Mouse (Mus musculus): ENCODE measurements at regions not wholly inside any gene's neighbourhood (a gene's known extent, or its start where the extent isn't known, plus 50 kb on each side); places are given as distances from the start of the nearest gene placed in this dataset.

DNA sequence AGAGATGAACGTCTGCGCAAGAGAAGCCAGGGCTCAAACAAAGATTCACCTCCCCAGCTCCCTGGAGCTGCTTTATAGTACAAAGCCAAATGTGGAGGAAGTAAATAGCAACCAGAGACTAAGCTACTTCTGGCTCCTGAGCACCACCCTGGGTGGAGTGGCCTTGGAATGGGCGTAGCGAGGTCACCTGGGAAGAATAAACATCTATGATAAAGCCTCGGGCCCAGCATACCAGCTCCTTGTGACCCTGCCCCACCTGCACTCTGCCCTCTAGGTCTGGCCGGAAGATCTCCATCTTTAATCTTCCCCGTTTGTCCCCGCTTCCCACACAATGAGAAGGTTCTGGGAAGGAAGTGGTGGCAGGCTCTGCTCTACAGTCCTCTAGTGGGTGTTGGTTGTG lies 61.0 kb upstream of the Ptpn3 start:
- no peak for DNase-seq (ENCODE audit: low spot score)

DNA sequence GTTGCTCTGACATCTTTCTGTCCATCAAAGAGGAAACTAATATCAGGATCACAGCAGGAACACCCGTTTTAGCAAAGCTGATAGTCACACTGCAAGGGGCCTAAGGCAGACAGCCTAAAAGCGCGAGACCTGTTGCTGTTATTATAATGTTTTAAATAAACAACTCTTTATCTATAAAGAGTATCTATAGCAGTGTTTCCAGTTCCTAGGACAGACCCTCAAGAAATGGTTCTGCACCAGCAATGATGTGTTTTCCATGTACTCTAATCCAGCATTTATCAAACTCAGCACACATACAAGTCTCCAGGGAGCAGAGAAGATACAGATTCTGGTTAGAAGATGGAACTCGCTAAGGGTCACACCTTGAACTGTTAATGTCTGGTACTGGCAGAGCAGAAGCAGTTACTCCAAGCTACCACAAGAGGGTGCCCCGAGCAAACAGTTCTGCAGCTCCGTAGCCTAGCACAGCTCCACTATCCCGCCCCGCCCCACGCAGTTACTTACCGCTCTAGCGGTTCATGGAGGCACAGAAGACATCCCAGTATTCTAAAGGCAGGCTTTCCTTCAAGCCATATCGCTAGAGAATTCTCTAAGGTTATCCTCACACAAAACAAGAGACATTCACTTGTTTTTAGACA lies 64.2 kb upstream of the Palm2 start:
- peak; percentile 64 for DNase-seq (ENCODE audit: low spot score)

DNA sequence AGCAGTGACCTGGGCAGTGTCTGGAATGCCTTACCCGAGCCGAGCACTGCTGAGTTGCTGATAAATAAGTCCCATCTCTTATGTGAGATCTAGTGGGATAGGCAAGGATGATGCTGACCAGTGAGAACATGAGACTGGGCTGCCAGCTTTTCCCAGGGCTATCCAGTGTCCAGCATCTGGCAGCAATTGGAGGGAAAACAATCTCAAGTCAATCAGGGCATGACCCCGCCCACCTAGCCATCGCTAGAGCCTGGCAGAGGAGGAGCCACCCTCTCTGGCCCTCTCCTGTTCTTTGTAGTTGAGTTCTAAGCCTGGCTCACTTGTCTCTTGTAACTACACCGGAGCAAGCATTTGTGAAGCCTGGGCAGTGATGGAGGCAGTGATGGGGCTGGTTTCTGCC lies 56.2 kb upstream of the Palm2 start:
- no peak for DNase-seq (ENCODE audit: low spot score)

DNA sequence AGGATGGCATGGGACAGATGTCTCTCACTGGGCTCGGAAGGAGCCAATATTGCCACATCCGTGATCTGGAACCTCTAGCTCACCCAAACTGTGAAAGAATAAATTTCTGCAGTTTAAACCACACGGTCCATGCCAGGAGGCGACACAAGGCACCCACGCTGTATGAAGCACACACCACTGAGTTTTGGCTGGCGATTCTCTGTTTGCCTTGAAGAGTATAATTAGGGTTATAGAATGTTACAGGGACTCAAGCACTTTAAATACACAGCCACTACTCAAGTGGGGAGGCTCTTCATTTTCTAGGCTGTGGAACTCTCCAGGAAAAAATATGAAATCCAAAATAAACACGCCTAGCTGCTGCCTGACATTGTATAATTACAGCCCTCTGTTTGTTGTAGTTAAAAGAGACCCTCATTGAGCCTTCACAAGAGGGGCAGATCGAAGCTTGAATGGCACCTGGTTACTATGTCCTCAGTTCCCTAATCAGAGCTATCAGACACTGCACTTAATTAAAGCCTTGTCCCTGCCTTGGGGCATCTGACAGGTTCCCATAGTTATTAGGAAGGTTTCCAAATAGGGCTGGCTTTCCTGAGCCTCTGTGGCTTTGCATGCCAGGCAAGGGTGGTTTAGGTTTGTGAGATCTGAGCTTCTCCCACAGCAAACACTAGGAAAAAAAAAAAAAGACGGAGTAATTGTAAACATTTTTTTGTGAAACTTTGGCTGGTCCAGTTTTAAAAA lies 53.8 kb upstream of the Palm2 start:
- DNase-seq (ENCODE audit: low spot score): no peak

DNA sequence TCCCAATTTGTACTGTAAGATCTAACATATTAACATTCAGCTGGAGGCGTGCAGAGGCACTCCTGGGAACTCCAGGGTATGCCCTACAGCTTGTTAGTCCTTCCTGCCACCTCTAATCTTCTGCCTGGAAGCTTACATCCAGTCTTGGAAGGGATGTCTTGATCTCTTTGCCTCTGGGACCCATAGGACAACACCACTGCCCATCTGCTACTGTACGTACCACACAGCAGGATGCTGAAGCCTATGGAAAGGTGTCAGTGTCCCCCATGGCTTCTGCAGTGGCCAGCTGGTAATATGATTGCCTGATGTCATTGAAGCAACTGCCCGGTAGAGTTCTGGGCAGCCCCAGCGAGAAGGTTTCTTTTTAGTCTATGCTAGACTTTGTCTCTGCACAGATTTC lies 52.7 kb upstream of the Palm2 start:
- no peak for DNase-seq (ENCODE audit: low spot score)
